Mouse (Mus musculus): ENCODE results near the gene Trpm5. TPM values are rescaled to one million over a fixed set of nuclear protein-coding genes. Genes with fewer than 3 reads are reported as not detected.

The Trpm5 gene
- polyA plus RNA-seq, 1 experiment from 2014 or later: 2.9 TPM

DNA sequence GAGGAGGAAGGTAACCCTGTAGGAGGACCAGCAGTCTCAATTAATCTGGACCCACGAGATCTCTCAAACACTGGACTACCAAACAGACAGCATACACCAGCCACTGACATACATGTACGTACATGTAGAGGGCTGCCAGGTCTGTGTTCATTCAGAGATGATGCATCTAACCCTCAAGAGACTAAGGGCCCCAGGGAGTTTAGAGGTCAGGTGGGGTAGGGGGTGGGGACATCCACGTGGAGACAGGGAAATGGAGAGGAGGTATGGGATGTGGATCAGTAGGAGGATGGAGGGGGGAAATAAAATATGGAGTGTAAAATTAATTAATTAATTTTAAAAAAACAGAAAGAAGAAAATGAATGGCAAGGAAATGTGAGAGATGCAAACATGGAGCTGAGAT is 57.7 kb downstream of the Trpm5 start:
- 87% methylated on average over 3 of the region's 3 CpGs for WGBS
- DNase-seq (ENCODE audit: low spot score) (no peak), ATAC-seq (ENCODE audit: insufficient number of reproducible peaks, low FRiP score, low TSS enrichment, low read depth) (no peak)

DNA sequence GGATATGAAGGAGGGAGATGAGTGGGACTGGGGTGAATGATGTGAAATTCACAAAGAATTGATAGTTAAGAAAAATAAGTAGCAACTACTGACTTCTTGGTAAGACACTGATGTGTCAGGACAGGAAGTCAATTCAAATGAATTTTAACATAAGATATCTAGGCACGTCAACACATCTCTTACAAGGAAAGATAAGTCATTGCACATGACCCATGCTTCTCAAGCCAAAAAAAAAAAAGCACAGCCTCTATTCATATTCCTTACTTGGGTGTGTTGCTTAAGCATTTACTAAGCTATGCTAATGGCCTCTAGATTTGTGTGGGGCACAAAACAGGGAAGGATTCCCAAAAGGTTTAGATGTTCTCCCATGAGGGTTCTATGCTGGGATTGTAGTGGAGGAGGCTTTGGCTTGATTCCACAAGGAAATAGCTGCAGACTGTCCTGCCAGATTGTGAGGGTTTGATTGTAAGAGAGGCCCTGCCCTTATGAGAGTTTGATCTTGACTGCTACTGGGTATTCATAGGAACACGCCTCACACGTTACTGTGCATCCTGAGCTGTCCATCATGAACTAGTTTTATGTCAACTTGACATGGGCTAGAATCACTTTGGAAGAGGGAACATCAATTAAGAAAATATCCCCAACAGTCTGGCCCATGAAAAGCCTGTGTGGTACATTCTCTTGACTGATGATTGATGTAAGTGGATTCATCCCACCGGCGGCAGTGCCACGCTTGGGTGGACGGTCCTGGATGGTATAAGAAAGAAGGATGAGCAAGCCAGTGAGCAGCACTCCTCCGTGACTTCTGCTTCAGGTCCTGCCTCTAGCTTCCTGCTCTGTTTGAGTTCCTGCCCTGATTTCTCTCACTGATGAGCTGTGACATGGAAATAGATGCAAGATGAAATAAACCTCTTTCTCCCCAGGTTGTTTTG is 59.7 kb downstream of the Trpm5 start:
- Histone ChIP-seq H3K4me2 (ENCODE audit: low read depth, severe bottlenecking) (no peak overlapping the region), H3K9me3 (ENCODE audit: control insufficient read depth, low read length) (no peaks in the 10 kb centered on the region), H3K9ac (ENCODE audit: low read length) (no peak overlapping the region), H3K4me1 (ENCODE audit: control insufficient read depth, insufficient read depth, low read length) (no peaks in the 10 kb centered on the region), H3K27ac (replicated peaks; ENCODE audit: low read depth, low read length) (no peak overlapping the region), H3K36me3 (ENCODE audit: control insufficient read depth, insufficient read depth, low read length) (no peaks in the 10 kb centered on the region), H3K4me3 (ENCODE audit: low read depth, low read length) (no peak overlapping the region), H3K27me3 (ENCODE audit: control insufficient read depth, insufficient read depth, low read length) (no peaks in the 10 kb centered on the region)
- no peak for ATAC-seq (ENCODE audit: insufficient number of reproducible peaks, low FRiP score, low TSS enrichment, low read depth)
- 93% methylated on average over 8 of the region's 8 CpGs for WGBS
- DNase-seq (ENCODE audit: low spot score): no peak

More for the DNA sequence above, 57.7 kb downstream of the Trpm5 start:
- no peak overlapping the region for H3K9ac ChIP-seq (ENCODE audit: low read length)
- H3K4me2 ChIP-seq (ENCODE audit: low read depth, severe bottlenecking): no peak overlapping the region
- no peak overlapping the region for H3K27ac ChIP-seq (replicated peaks; ENCODE audit: low read depth, low read length)
- H3K4me3 ChIP-seq (ENCODE audit: low read depth, low read length): no peak overlapping the region
- H3K9me3 ChIP-seq (ENCODE audit: control insufficient read depth, low read length): no peaks in the 10 kb centered on the region
- no peaks in the 10 kb centered on the region for H3K4me1 ChIP-seq (ENCODE audit: control insufficient read depth, insufficient read depth, low read length)
- H3K27me3 ChIP-seq (ENCODE audit: control insufficient read depth, insufficient read depth, low read length): no peaks in the 10 kb centered on the region
- no peaks in the 10 kb centered on the region for H3K36me3 ChIP-seq (ENCODE audit: control insufficient read depth, insufficient read depth, low read length)

DNA sequence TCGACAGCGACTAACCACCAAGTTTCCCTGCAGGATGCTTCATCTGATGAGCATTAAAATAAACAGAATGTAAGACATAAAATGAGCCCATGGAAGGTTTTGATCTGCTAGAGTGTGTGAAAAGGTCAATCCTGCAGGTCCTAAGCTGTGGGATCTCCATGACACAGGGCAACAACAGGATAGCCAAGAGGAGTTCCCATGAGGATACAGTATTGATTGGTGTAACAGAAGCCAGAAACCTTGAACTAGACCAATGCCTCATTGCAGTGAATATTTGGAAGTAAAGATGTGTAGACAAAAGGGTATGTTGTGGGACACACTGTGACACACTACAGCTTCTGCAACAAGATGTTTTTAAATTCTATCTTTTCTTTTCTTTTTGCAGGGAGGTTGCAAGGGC is 60.3 kb downstream of the Trpm5 start:
- 93% methylated on average over 2 of the region's 2 CpGs for WGBS
- no peak overlapping the region for H3K27ac ChIP-seq (replicated peaks; ENCODE audit: low read depth, low read length)
- no peak for ATAC-seq (ENCODE audit: insufficient number of reproducible peaks, low FRiP score, low TSS enrichment, low read depth)

GRCm38 (mm10) chr7:143033581-143033980 is 60.9 kb downstream of the Trpm5 start:
- Histone ChIP-seq H3K27ac (replicated peaks; ENCODE audit: low read depth, low read length) (no peak overlapping the region), H3K9me3 (ENCODE audit: control insufficient read depth, low read length) (no peaks in the 10 kb centered on the region), H3K27me3 (ENCODE audit: control insufficient read depth, insufficient read depth, low read length) (no peaks in the 10 kb centered on the region), H3K9ac (ENCODE audit: low read length) (no peak overlapping the region), H3K4me1 (ENCODE audit: control insufficient read depth, insufficient read depth, low read length) (no peaks in the 10 kb centered on the region), H3K36me3 (ENCODE audit: control insufficient read depth, insufficient read depth, low read length) (no peaks in the 10 kb centered on the region), H3K4me2 (ENCODE audit: low read depth, severe bottlenecking) (no peak overlapping the region), H3K4me3 (ENCODE audit: low read depth, low read length) (no peak overlapping the region)
- 88% methylated on average over 4 of the region's 4 CpGs for WGBS
- no peak for ATAC-seq (ENCODE audit: insufficient number of reproducible peaks, low FRiP score, low TSS enrichment, low read depth)
- DNase-seq (ENCODE audit: low spot score): no peak

More for the DNA sequence above, 60.3 kb downstream of the Trpm5 start:
- no peaks in the 10 kb centered on the region for H3K36me3 ChIP-seq (ENCODE audit: control insufficient read depth, insufficient read depth, low read length)
- no peaks in the 10 kb centered on the region for H3K9me3 ChIP-seq (ENCODE audit: control insufficient read depth, low read length)
- no peaks in the 10 kb centered on the region for H3K27me3 ChIP-seq (ENCODE audit: control insufficient read depth, insufficient read depth, low read length)
- H3K4me3 ChIP-seq (ENCODE audit: low read depth, low read length): no peak overlapping the region
- no peak for DNase-seq (ENCODE audit: low spot score)
- no peaks in the 10 kb centered on the region for H3K4me1 ChIP-seq (ENCODE audit: control insufficient read depth, insufficient read depth, low read length)
- no peak overlapping the region for H3K4me2 ChIP-seq (ENCODE audit: low read depth, severe bottlenecking)
- H3K9ac ChIP-seq (ENCODE audit: low read length): no peak overlapping the region

DNA sequence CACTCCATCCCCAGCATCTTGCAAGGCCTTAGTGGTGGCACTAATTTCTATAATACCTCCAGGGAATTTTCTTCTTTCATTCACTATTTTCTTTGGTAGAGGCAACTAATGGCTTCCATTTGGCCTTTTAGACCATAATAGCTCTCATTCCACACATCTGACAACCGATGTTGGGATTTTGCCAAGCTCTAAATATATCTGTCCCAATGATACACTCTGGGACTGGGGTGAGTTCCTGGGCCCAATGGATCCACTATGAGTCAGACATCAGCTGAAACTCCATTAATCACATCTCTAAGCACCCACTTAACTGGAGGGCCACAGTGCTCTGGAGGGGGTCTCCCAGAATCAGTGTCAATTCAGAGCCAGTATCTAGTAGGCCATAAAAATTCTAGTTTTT is 62.6 kb downstream of the Trpm5 start:
- DNase-seq (ENCODE audit: low spot score): no peak

DNA sequence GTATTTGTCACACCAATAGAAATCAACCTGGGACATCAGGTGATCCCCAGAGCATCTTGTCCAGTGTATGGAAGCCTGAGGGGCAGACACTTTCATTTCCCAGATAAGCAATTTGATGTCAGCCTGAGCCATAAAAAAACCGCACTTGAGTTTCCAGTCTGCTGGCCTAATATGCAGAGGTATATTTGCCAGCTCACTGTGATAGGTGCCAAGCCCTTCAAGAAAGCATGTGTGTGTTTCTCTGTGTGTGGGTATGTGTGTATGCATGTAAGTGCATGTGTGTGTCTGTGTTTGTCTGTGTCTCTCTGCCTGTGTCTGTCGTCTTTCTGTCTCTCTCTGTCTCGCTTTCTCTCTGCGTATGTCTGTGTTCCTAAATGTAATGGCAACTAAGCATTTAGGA is 67.2 kb downstream of the Trpm5 start:
- H3K4me2 ChIP-seq (ENCODE audit: low read depth, severe bottlenecking): no peak overlapping the region
- no peaks in the 10 kb centered on the region for H3K27me3 ChIP-seq (ENCODE audit: control insufficient read depth, insufficient read depth, low read length)
- ATAC-seq (ENCODE audit: insufficient number of reproducible peaks, low FRiP score, low TSS enrichment, low read depth) (no peak), DNase-seq (ENCODE audit: low spot score) (no peak)
- 93% methylated on average over 4 of the region's 4 CpGs for WGBS
- no peak overlapping the region for H3K27ac ChIP-seq (replicated peaks; ENCODE audit: low read depth, low read length)
- no peaks in the 10 kb centered on the region for H3K4me1 ChIP-seq (ENCODE audit: control insufficient read depth, insufficient read depth, low read length)
- H3K9me3 ChIP-seq (ENCODE audit: control insufficient read depth, low read length): no peaks in the 10 kb centered on the region
- no peak overlapping the region for H3K4me3 ChIP-seq (ENCODE audit: low read depth, low read length)
- no peaks in the 10 kb centered on the region for H3K36me3 ChIP-seq (ENCODE audit: control insufficient read depth, insufficient read depth, low read length)
- H3K9ac ChIP-seq (ENCODE audit: low read length): no peak overlapping the region

More for the DNA sequence above, 62.6 kb downstream of the Trpm5 start:
- Histone ChIP-seq H3K4me3 (ENCODE audit: low read depth, low read length) (no peak overlapping the region), H3K9ac (ENCODE audit: low read length) (no peak overlapping the region), H3K4me2 (ENCODE audit: low read depth, severe bottlenecking) (no peak overlapping the region), H3K27me3 (ENCODE audit: control insufficient read depth, insufficient read depth, low read length) (no peaks in the 10 kb centered on the region), H3K36me3 (ENCODE audit: control insufficient read depth, insufficient read depth, low read length) (no peaks in the 10 kb centered on the region), H3K9me3 (ENCODE audit: control insufficient read depth, low read length) (no peaks in the 10 kb centered on the region), H3K4me1 (ENCODE audit: control insufficient read depth, insufficient read depth, low read length) (no peaks in the 10 kb centered on the region), H3K27ac (replicated peaks; ENCODE audit: low read depth, low read length) (no peak overlapping the region)
- ATAC-seq (ENCODE audit: insufficient number of reproducible peaks, low FRiP score, low TSS enrichment, low read depth): no peak
- 86% methylated on average over 1 of the region's 1 CpGs for WGBS

- H3K27me3 ChIP-seq (ENCODE audit: control insufficient read depth, insufficient read depth, low read length): no peaks in the 10 kb centered on the region
- ATAC-seq (ENCODE audit: insufficient number of reproducible peaks, low FRiP score, low TSS enrichment, low read depth): no peak
- no peak overlapping the region for H3K4me3 ChIP-seq (ENCODE audit: low read depth, low read length)
- no peak overlapping the region for H3K4me2 ChIP-seq (ENCODE audit: low read depth, severe bottlenecking)
- no peaks in the 10 kb centered on the region for H3K36me3 ChIP-seq (ENCODE audit: control insufficient read depth, insufficient read depth, low read length)
- no peaks in the 10 kb centered on the region for H3K9me3 ChIP-seq (ENCODE audit: control insufficient read depth, low read length)
- 88% methylated on average over 3 of the region's 3 CpGs for WGBS
- H3K4me1 ChIP-seq (ENCODE audit: control insufficient read depth, insufficient read depth, low read length): no peaks in the 10 kb centered on the region; the same call in 1 of the 2 replicates
- no peak overlapping the region for H3K9ac ChIP-seq (ENCODE audit: low read length)
- DNase-seq (ENCODE audit: low spot score): no peak
- H3K27ac ChIP-seq (replicated peaks; ENCODE audit: low read depth, low read length): no peak overlapping the region
Observed at GRCm38 (mm10) chr7:143025496-143025895, 68.9 kb downstream of the Trpm5 start.

DNA sequence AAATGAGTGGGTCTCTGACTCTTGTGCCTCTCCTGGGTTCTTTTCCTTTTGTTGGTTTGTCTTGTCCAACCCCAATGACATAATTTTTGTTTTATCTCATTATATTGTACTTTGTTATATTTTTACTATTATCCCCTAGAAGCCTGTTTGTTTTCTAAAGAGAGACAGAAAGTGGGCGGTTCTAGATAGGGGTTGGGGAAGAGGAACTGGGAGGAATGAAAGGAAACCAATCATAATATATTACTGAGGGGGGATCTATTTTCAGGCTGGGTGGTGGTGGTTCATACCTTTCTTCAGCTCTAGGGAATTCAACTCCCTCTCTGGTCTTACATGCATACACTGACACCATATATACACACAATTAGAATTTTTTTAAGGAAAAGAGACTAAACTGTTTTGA is 70.1 kb downstream of the Trpm5 start:
- Histone ChIP-seq H3K36me3 (ENCODE audit: control insufficient read depth, insufficient read depth, low read length) (no peaks in the 10 kb centered on the region), H3K27ac (replicated peaks; ENCODE audit: low read depth, low read length) (no peak overlapping the region), H3K9ac (ENCODE audit: low read length) (no peak overlapping the region), H3K4me2 (ENCODE audit: low read depth, severe bottlenecking) (no peak overlapping the region), H3K4me3 (ENCODE audit: low read depth, low read length) (no peak overlapping the region), H3K27me3 (ENCODE audit: control insufficient read depth, insufficient read depth, low read length) (no peaks in the 10 kb centered on the region), H3K9me3 (ENCODE audit: control insufficient read depth, low read length) (no peaks in the 10 kb centered on the region), H3K4me1 (ENCODE audit: control insufficient read depth, insufficient read depth, low read length) (no peaks in the 10 kb centered on the region; the same call in 1 of the 2 replicates)
- DNase-seq (ENCODE audit: low spot score): no peak
- no peak for ATAC-seq (ENCODE audit: insufficient number of reproducible peaks, low FRiP score, low TSS enrichment, low read depth)
- WGBS: 91% methylated on average over 1 of the region's 1 CpGs

All from limb, embryonic 11.5 days (tissue).